Mouse (Mus musculus) neural tube, embryonic 12.5 days (tissue): ENCODE measurements around the gene Tmem19. TPM values are rescaled to one million over a fixed set of nuclear protein-coding genes. Genes with fewer than 3 reads are reported as not detected.

Source experiments
- ATAC-seq: fragments of 200-750 bp; cut with Nextera tagmentation; 2 replicates; pipeline ENCODE4 v1.8.0; 2017; ENCODE audit warnings: low read depth, mild to moderate bottlenecking, moderate TSS enrichment, moderate library complexity; ENCODE audit not compliant: low FRiP score
- H3K27ac ChIP-seq: fragments of 300-500 bp; sonication (generic); 2 replicates; pipeline ENCODE4 v1.5.1; 2016
- H3K27me3 ChIP-seq: fragments of 300-500 bp; sonication (generic); replicated peaks from 2 replicates; pipeline ENCODE4 v1.6.1; 2016; ENCODE audit warnings: mild to moderate bottlenecking
- H3K36me3 ChIP-seq: fragments of 300-500 bp; sonication (generic); 2 replicates; pipeline ENCODE4 v1.6.1; 2016; ENCODE audit warnings: mild to moderate bottlenecking
- H3K4me1 ChIP-seq: fragments of 300-500 bp; sonication (generic); 2 replicates; pipeline ENCODE4 v1.6.1; 2016
- H3K4me2 ChIP-seq: fragments of 300-500 bp; sonication (generic); replicated peaks from 2 replicates; pipeline ENCODE4 v1.6.1; 2016; ENCODE audit warnings: mild to moderate bottlenecking
- H3K4me3 ChIP-seq: fragments of 300-500 bp; sonication (generic); 2 replicates; pipeline ENCODE4 v1.5.1; 2016
- H3K9ac ChIP-seq: fragments of 300-500 bp; sonication (generic); 2 replicates; pipeline ENCODE4 v1.6.1; 2016; ENCODE audit warnings: mild to moderate bottlenecking
- H3K9me3 ChIP-seq: fragments of 300-500 bp; sonication (generic); 2 replicates; pipeline ENCODE4 v1.6.1; 2016; ENCODE audit warnings: mild to moderate bottlenecking
- WGBS: fragments of 180-500 bp; shearing (Covaris S2); methylation state at CpG from one replicate; pipeline ENCODE4 v1.1.7; 2016; 5-methylcytosine and 5-hydroxymethylcytosine counted together
- polyA plus RNA-seq: library from polyadenylated mRNA; unstranded; fragments of >200 nt; fragmentation: Nextera tagmentation; extraction: Ambion mirVana; gene quantifications from 2 replicates; pipeline ENCODE4 v1.2.1, GENCODE M21; 2016

The Tmem19 gene
- polyA plus RNA-seq, 1 experiment from 2014 or later = 43.8 TPM

DNA sequence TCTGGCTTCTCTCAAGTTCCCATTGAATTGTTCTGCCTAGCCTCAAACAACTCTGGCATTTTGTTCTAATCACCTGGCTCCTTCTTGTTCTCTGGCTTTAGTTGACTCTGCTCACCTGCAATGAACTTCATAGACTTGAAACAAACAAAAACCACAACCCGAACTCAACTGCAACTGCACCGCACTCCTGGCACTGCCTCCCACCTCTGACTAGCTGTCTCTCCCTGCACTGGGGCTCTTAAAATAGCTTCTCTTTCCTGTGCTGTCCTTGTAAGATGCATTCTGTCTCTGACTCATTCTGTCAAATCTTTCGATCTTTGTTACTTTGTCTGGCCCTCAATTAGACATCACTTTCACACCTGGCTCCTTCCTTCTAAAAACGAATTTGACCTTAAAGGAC lies 850 bp upstream of the Tmem19 start:
- no peak overlapping the region for H3K9ac ChIP-seq
- ATAC-seq = no peak

GRCm38 (mm10) chr10:115362623-115362964 lies 293 bp upstream of the Tmem19 start:
- Histone ChIP-seq H3K4me3 (peak overlapping the region; percentile 54), H3K27ac (peak overlapping the region; percentile 72; the same call in 1 of the 2 replicates), H3K4me1 (peaks cover 16% of the 10 kb centered on the region; the same call in 1 of the 2 replicates), H3K9me3 (no peaks in the 10 kb centered on the region), H3K36me3 (no peaks in the 10 kb centered on the region), H3K4me2 (peak overlapping the region; percentile 70), H3K27me3 (no peaks in the 10 kb centered on the region), H3K9ac (peak overlapping the region; percentile 45; the same call in 1 of the 2 replicates)
- no peak; the same call in 1 of the 2 replicates for ATAC-seq
- whole genome bisulfite sequencing = 8% methylated on average over 9 of the region's 9 CpGs

More for the DNA sequence above, 850 bp upstream of the Tmem19 start:
- Histone ChIP-seq H3K27ac (no peak overlapping the region), H3K27me3 (no peaks in the 10 kb centered on the region), H3K4me2 (peak overlapping the region; percentile 70), H3K4me1 (peaks cover 16% of the 10 kb centered on the region; the same call in 1 of the 2 replicates), H3K4me3 (no peak overlapping the region), H3K9me3 (no peaks in the 10 kb centered on the region), H3K36me3 (no peaks in the 10 kb centered on the region)
- 81% methylated on average over 4 of the region's 4 CpGs for WGBS

- no peak for ATAC-seq
- Histone ChIP-seq H3K27ac (no peak overlapping the region), H3K4me1 (peaks cover 16% of the 10 kb centered on the region; the same call in 1 of the 2 replicates), H3K36me3 (peaks cover 18% of the 10 kb centered on the region), H3K27me3 (no peaks in the 10 kb centered on the region), H3K9ac (no peak overlapping the region), H3K9me3 (no peaks in the 10 kb centered on the region), H3K4me2 (no peak overlapping the region), H3K4me3 (no peak overlapping the region)
- 94% methylated on average over 7 of the region's 7 CpGs for WGBS
These were observed 3.2 kb downstream of the Tmem19 start for GRCm38 (mm10) chr10:115359066-115359465.

DNA sequence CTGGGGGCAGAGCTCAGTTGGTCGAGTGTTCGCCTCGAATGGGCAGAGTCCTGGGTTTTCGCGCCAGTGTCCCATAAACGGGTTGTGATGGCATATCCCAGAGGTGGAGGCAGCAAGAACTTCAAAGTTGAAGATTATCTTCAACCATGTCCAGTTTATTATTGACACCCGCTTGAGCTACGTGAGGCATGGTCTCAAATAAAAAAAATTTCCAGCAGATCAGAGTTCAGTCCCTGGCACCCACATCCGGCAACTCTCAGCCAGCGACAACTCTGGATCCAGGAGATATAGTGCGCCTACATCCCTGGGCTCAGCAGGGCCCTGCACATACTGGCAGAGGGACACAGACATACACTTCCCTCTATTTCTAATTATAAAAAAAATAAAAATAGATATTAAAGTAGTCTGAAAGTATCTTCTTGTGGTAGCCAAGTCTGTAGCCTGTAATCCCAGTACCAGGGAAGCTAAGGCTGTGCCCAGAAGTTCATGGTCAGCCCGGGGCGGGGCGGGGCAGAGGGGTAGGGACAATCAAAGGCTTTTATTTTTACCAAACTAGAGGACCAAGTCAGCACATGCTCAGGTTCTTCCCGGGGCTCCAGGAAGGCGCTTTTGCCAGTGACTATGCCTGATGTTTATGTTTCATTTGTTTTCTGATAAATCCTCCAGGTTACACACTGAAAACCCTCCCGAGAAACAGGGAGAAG lies 3.9 kb downstream of the Tmem19 start:
- WGBS = 95% methylated on average over 17 of the region's 17 CpGs
- Histone ChIP-seq H3K27ac (no peak overlapping the region), H3K36me3 (peaks cover 18% of the 10 kb centered on the region), H3K4me2 (no peak overlapping the region), H3K4me1 (peaks cover 16% of the 10 kb centered on the region; the same call in 1 of the 2 replicates), H3K9me3 (no peaks in the 10 kb centered on the region), H3K27me3 (no peaks in the 10 kb centered on the region), H3K4me3 (no peak overlapping the region), H3K9ac (no peak overlapping the region)
- no peak for ATAC-seq

- H3K36me3 ChIP-seq = peaks cover 18% of the 10 kb centered on the region
- ATAC-seq = no peak
- no peak overlapping the region for H3K9ac ChIP-seq
- H3K27ac ChIP-seq = no peak overlapping the region
- peaks cover 7% of the 10 kb centered on the region; the same call in 1 of the 2 replicates for H3K4me1 ChIP-seq
- no peak overlapping the region for H3K4me2 ChIP-seq
- H3K27me3 ChIP-seq = no peaks in the 10 kb centered on the region
- no peak overlapping the region for H3K4me3 ChIP-seq
- no peaks in the 10 kb centered on the region for H3K9me3 ChIP-seq
- WGBS = 90% methylated on average over 6 of the region's 7 CpGs
These were observed 6.2 kb downstream of the Tmem19 start for GRCm38 (mm10) chr10:115356106-115356505.

DNA sequence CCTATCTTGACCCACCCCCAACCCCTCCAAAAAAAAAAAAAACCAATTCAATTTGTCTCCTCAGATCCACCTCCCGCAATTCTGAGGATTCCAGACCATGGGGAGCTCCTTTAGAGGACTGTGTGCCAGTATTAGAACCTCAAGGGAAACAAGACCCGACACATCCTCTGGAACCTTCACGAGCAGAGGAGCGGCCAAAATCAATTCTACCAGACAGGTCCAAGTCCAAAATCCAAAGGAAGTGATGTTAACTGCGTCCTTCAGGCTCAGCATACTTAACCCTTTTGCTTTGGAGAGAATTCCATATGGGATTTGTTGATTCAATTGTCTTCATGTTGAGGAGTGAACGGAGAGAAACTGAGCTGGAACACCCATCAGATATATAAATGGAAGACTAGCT lies 7.3 kb downstream of the Tmem19 start:
- no peak for ATAC-seq

GRCm38 (mm10) chr10:115354553-115354952 lies 7.7 kb downstream of the Tmem19 start:
- WGBS = 71% methylated on average over 6 of the region's 6 CpGs

More for the DNA sequence above, 7.3 kb downstream of the Tmem19 start:
- Histone ChIP-seq H3K4me2 (no peak overlapping the region), H3K9me3 (no peaks in the 10 kb centered on the region), H3K9ac (no peak overlapping the region), H3K4me3 (no peak overlapping the region), H3K4me1 (no peaks in the 10 kb centered on the region), H3K27ac (no peak overlapping the region), H3K36me3 (peaks cover 18% of the 10 kb centered on the region), H3K27me3 (no peaks in the 10 kb centered on the region)
- 93% methylated on average over 6 of the region's 6 CpGs for WGBS

DNA sequence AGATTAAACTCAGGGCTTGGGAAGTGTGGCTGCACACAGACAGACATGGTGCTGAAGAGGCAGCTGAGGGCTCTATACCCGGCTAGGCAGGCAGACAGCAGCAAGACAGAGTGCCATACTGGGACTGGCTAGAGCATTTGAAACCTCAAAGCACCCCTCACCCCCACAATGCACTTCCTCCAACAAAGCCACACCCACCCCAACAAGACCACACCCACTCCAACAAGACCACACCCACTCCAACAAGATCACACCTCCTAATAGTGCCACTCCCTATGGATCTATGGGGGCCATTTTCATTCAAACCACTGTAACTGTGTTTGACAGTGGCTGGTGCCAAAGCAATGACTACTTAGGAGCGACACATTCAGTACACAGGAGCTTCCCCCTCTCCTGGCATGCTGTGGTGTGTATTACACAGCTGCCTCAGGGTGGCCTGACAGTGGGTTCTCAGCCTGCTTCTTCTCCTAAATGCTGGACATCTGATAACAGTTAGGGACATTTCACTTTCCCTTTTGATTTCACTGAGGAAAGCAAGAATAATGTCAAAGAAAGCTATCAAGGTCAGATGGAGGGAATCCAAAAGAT lies 11.4 kb downstream of the Tmem19 start:
- Histone ChIP-seq H3K27ac (no peak overlapping the region), H3K36me3 (peaks cover 13% of the 10 kb centered on the region), H3K4me2 (no peak overlapping the region), H3K4me1 (no peaks in the 10 kb centered on the region), H3K4me3 (no peak overlapping the region), H3K27me3 (no peaks in the 10 kb centered on the region), H3K9me3 (no peaks in the 10 kb centered on the region), H3K9ac (no peak overlapping the region)
- ATAC-seq = no peak
- WGBS = 68% methylated on average over 2 of the region's 2 CpGs

More at GRCm38 (mm10) chr10:115354553-115354952, 7.7 kb downstream of the Tmem19 start:
- Histone ChIP-seq H3K27me3 (no peaks in the 10 kb centered on the region), H3K9ac (no peak overlapping the region), H3K27ac (no peak overlapping the region), H3K4me1 (no peaks in the 10 kb centered on the region), H3K9me3 (no peaks in the 10 kb centered on the region), H3K4me2 (no peak overlapping the region), H3K36me3 (peaks cover 18% of the 10 kb centered on the region), H3K4me3 (no peak overlapping the region)
- no peak for ATAC-seq

DNA sequence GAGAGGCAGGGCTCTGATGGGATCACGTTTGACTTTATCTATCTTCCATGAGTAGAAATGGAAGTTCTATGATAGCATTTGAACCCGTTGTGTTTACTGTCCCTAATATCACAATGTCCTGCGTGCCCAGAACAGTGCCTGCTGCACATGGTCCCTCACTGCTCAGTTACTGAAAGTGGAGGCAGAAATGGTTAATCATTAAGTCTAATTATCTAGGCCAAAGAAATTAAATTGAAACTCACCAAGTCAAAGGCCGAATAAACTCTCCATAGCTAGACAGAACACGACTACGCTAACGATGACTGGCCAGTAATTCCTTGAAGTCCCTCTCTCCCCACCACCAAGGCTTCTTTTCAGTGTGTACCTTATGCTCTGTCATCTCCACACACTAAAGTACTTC lies 12.8 kb downstream of the Tmem19 start:
- ATAC-seq = no peak
- WGBS = 93% methylated on average over 7 of the region's 7 CpGs
- H3K36me3 ChIP-seq = peaks cover 14% of the 10 kb centered on the region

GRCm38 (mm10) chr10:115349029-115349428 lies 13.3 kb downstream of the Tmem19 start:
- H3K4me2 ChIP-seq = no peak overlapping the region
- peaks cover 14% of the 10 kb centered on the region for H3K36me3 ChIP-seq
- no peak overlapping the region for H3K27ac ChIP-seq
- no peaks in the 10 kb centered on the region for H3K9me3 ChIP-seq
- 74% methylated on average over 10 of the region's 10 CpGs for WGBS
- H3K9ac ChIP-seq = no peak overlapping the region
- no peaks in the 10 kb centered on the region for H3K4me1 ChIP-seq
- no peak overlapping the region for H3K4me3 ChIP-seq
- no peaks in the 10 kb centered on the region for H3K27me3 ChIP-seq
- no peak for ATAC-seq

More for the DNA sequence above, 12.8 kb downstream of the Tmem19 start:
- H3K9me3 ChIP-seq = no peaks in the 10 kb centered on the region
- no peak overlapping the region for H3K9ac ChIP-seq
- H3K27ac ChIP-seq = no peak overlapping the region
- H3K4me1 ChIP-seq = no peaks in the 10 kb centered on the region
- H3K4me2 ChIP-seq = no peak overlapping the region
- no peaks in the 10 kb centered on the region for H3K27me3 ChIP-seq
- no peak overlapping the region for H3K4me3 ChIP-seq

GRCm38 (mm10) chr10:115348131-115348530 lies 14.2 kb downstream of the Tmem19 start:
- no peaks in the 10 kb centered on the region for H3K27me3 ChIP-seq
- 82% methylated on average over 6 of the region's 6 CpGs for WGBS
- H3K36me3 ChIP-seq = peaks cover 19% of the 10 kb centered on the region
- H3K9ac ChIP-seq = no peak overlapping the region
- H3K27ac ChIP-seq = no peak overlapping the region
- no peaks in the 10 kb centered on the region for H3K9me3 ChIP-seq
- ATAC-seq = no peak
- no peaks in the 10 kb centered on the region for H3K4me1 ChIP-seq
- H3K4me2 ChIP-seq = no peak overlapping the region
- no peak overlapping the region for H3K4me3 ChIP-seq

- ATAC-seq = no peak
- Histone ChIP-seq H3K4me2 (no peak overlapping the region), H3K4me3 (no peak overlapping the region), H3K36me3 (peaks cover 30% of the 10 kb centered on the region), H3K27me3 (no peaks in the 10 kb centered on the region), H3K9me3 (no peaks in the 10 kb centered on the region), H3K27ac (no peak overlapping the region), H3K9ac (no peak overlapping the region), H3K4me1 (no peaks in the 10 kb centered on the region)
These were observed 15.9 kb downstream of the Tmem19 start for GRCm38 (mm10) chr10:115346444-115346843.
